Mouse (Mus musculus) MEL (cell line): ENCODE measurements at regions not wholly inside any gene's neighbourhood (a gene's known extent, or its start where the extent isn't known, plus 50 kb on each side); places are given as distances from the start of the nearest gene placed in this dataset.

Experiments used
- POLR2A ChIP-seq, 2 experiments: IDR thresholded peaks; 2 replicates each; pipeline ENCODE4 v1.6.1; 2011 to 2012; ENCODE audit warnings: low read length in 2 of 2, mild to moderate bottlenecking in 2 of 2, control low read depth in 1 of 2, improper control_type of control experiment in 1 of 2, low read depth in 1 of 2, moderate library complexity in 1 of 2; ENCODE audit not compliant: control insufficient read depth in 1 of 2, insufficient read depth in 1 of 2, poor library complexity in 1 of 2
- ZMIZ1 ChIP-seq: IDR thresholded peaks from 2 replicates; pipeline ENCODE4 v1.6.1; 2012; ENCODE audit warnings: low read depth, mild to moderate bottlenecking, inconsistent platforms, low read length, improper control_type of control experiment, moderate library complexity

- TF ChIP-seq POLR2A (IDR thresholded peaks at IDR 0.05; ENCODE audit: control insufficient read depth in 1 of 2, insufficient read depth in 1 of 2, low read depth in 1 of 2, low read length in 2 of 2, poor library complexity in 1 of 2) (no peak), ZMIZ1 (no peak)
These were observed 402.2 kb upstream of the Cdh9 start for GRCm38 (mm10) chr15:16326327-16326726.
